Mouse (Mus musculus) heart, postnatal 0 days (tissue): ENCODE data around the gene Fhl2. TPM values are rescaled to one million over a fixed set of nuclear protein-coding genes. Genes with fewer than 3 reads are reported as not detected.
"Not testable (repeated sequence)": the region's sequence is repeated elsewhere in the genome, so short reads cannot be mapped to it uniquely, and the experiment has no call there.

Source experiments
- ATAC-seq: fragments of 200-750 bp; cut with Nextera tagmentation; 2 replicates; pipeline ENCODE4 v1.8.0; 2017; ENCODE audit warnings: low read depth, moderate number of reproducible peaks, moderate library complexity; ENCODE audit not compliant: insufficient read depth
- DNase-seq: peaks from one replicate; pipeline ENCODE4 v3.0.0-alpha.2; 2016; ENCODE audit warnings: low spot score
- H3K27ac ChIP-seq: fragments of 300-500 bp; sonication (generic); 2 replicates; pipeline ENCODE4 v1.5.1; 2014; ENCODE audit warnings: low read depth, mild to moderate bottlenecking
- H3K27me3 ChIP-seq: fragments of 300-500 bp; sonication (generic); 2 replicates; pipeline ENCODE4 v1.6.1; 2014; ENCODE audit warnings: low read length, mixed read lengths; ENCODE audit not compliant: control insufficient read depth, insufficient read depth
- H3K36me3 ChIP-seq: fragments of 300-500 bp; sonication (generic); replicated peaks from 2 replicates; pipeline ENCODE4 v1.6.1; 2014; ENCODE audit warnings: low read length, mixed read lengths; ENCODE audit not compliant: control insufficient read depth, insufficient read depth
- H3K4me1 ChIP-seq: fragments of 300-500 bp; sonication (generic); 2 replicates; pipeline ENCODE4 v1.6.1; 2014; ENCODE audit warnings: antibody characterized with exemption; ENCODE audit not compliant: control insufficient read depth, insufficient read depth
- H3K4me2 ChIP-seq: fragments of 300-500 bp; sonication (generic); 2 replicates; pipeline ENCODE4 v1.6.1; 2014; ENCODE audit warnings: low read depth, mild to moderate bottlenecking, low read length, moderate library complexity
- H3K4me3 ChIP-seq: fragments of 300-500 bp; sonication (generic); 2 replicates; pipeline ENCODE4 v1.5.1; 2014; ENCODE audit warnings: low read depth, low read length
- H3K9ac ChIP-seq: fragments of 300-500 bp; sonication (generic); replicated peaks from 2 replicates; pipeline ENCODE4 v1.6.1; 2014; ENCODE audit warnings: low read depth, low read length, mixed read lengths
- H3K9me3 ChIP-seq: fragments of 300-500 bp; sonication (generic); replicated peaks from 2 replicates; pipeline ENCODE4 v1.6.1; 2016; ENCODE audit warnings: low read length; ENCODE audit not compliant: control insufficient read depth
- CTCF ChIP-seq: IDR thresholded peaks from 2 replicates; pipeline ENCODE4 v1.5.1; 2016; ENCODE audit warnings: antibody characterized with exemption, control low read depth, low read depth
- EP300 ChIP-seq: IDR thresholded peaks from 2 replicates; pipeline ENCODE4 v1.6.1; 2016; ENCODE audit warnings: antibody characterized with exemption, low read depth
- WGBS: fragments of 180-500 bp; shearing (Covaris S2); extraction: QIAGEN DNeasy Blood & Tissue Kit; methylation state at CpG from one replicate; pipeline ENCODE4 v1.1.7; 2014; 5-methylcytosine and 5-hydroxymethylcytosine counted together
- polyA plus RNA-seq: library from polyadenylated mRNA; unstranded; fragments of >200 nt; fragmentation: Nextera tagmentation; extraction: Ambion mirVana; gene quantifications from 2 replicates; pipeline ENCODE4 v1.2.1, GENCODE M21; 2015
- total RNA-seq: library from RNA; depleted of rRNA; stranded (reverse); fragments of >200 nt; gene quantifications from 2 replicates; pipeline ENCODE4 v1.2.3, GENCODE M21; 2014; ENCODE audit warnings: low replicate concordance

Fhl2 gene
- total and polyA plus RNA-seq, 2 experiments from 2014 or later = 1,129 to 2,942 TPM

GRCm38 (mm10) chr1:43192471-43192870, 4.3 kb downstream of the Fhl2 start:
- Histone ChIP-seq H3K4me1 (peaks cover 13% of the 10 kb centered on the region; the same call in 1 of the 2 replicates), H3K27me3 (no peaks in the 10 kb centered on the region), H3K27ac (peak overlapping the region; percentile 90), H3K36me3 (peaks cover 5% of the 10 kb centered on the region; the same call in 1 of the 2 replicates), H3K4me2 (peak overlapping the region; percentile 62), H3K4me3 (peak overlapping the region; percentile 49), H3K9ac (peak overlapping the region; percentile 70), H3K9me3 (no peaks in the 10 kb centered on the region)
- DNase-seq = no peak
- ATAC-seq = no peak
- TF ChIP-seq CTCF (no peak), EP300 (no peak)
- 34% methylated on average over 10 of the region's 10 CpGs for WGBS

- peaks cover 5% of the 10 kb centered on the region; the same call in 1 of the 2 replicates for H3K36me3 ChIP-seq
- no peaks in the 10 kb centered on the region for H3K9me3 ChIP-seq
- no peaks in the 10 kb centered on the region for H3K27me3 ChIP-seq
- peaks cover 15% of the 10 kb centered on the region; the same call in 1 of the 2 replicates for H3K4me1 ChIP-seq
- H3K4me3 ChIP-seq = peak overlapping the region; percentile 49
- H3K9ac ChIP-seq = peak overlapping the region; percentile 70
- WGBS = 41% methylated on average over 8 of the region's 8 CpGs
- H3K27ac ChIP-seq = peak overlapping the region; percentile 90
- TF ChIP-seq CTCF (no peak), EP300 (peak; percentile 24; the same call in 1 of the 2 replicates)
- DNase-seq (no peak), ATAC-seq (no peak)
- H3K4me2 ChIP-seq = peak overlapping the region; percentile 62
These were observed 5.7 kb downstream of the Fhl2 start for GRCm38 (mm10) chr1:43191078-43191477.

GRCm38 (mm10) chr1:43188893-43189292, 7.9 kb downstream of the Fhl2 start:
- H3K27me3 ChIP-seq, H3K9me3 ChIP-seq, DNase-seq, ATAC-seq, H3K9ac ChIP-seq, H3K4me3 ChIP-seq: not testable (repeated sequence)
- WGBS = 68% methylated on average over 11 of the region's 16 CpGs
- peaks cover 26% of the 10 kb centered on the region for H3K4me1 ChIP-seq
- H3K27ac ChIP-seq = 0 out of 2 replicates have a peak overlapping the region, but pooled peaks have one; percentile 30
- peak overlapping the region; percentile 42 for H3K4me2 ChIP-seq
- H3K36me3 ChIP-seq = peaks cover 10% of the 10 kb centered on the region; the same call in 1 of the 2 replicates

GRCm38 (mm10) chr1:43186334-43186733, 10.4 kb downstream of the Fhl2 start:
- ATAC-seq (no peak), DNase-seq (no peak)
- Histone ChIP-seq H3K4me2 (peak overlapping the region; percentile 19; the same call in 1 of the 2 replicates), H3K27me3 (no peaks in the 10 kb centered on the region), H3K36me3 (peaks cover 10% of the 10 kb centered on the region; the same call in 1 of the 2 replicates), H3K9ac (no peak overlapping the region), H3K9me3 (no peaks in the 10 kb centered on the region), H3K4me3 (no peak overlapping the region), H3K27ac (peak overlapping the region; percentile 67), H3K4me1 (peaks cover 39% of the 10 kb centered on the region)
- TF ChIP-seq CTCF (no peak), EP300 (no peak)
- WGBS = 30% methylated on average over 7 of the region's 7 CpGs

- 44% methylated on average over 6 of the region's 6 CpGs for WGBS
- Histone ChIP-seq H3K4me2 (no peak overlapping the region), H3K4me1 (peaks cover 37% of the 10 kb centered on the region), H3K27ac (0 out of 2 replicates have a peak overlapping the region, but pooled peaks have one; percentile 1), H3K27me3 (no peaks in the 10 kb centered on the region), H3K9me3 (no peaks in the 10 kb centered on the region), H3K36me3 (peaks cover 26% of the 10 kb centered on the region), H3K9ac (no peak overlapping the region), H3K4me3 (no peak overlapping the region)
- no peak for DNase-seq
- no peak for TF ChIP-seq EP300
- no peak for TF ChIP-seq CTCF
- no peak for ATAC-seq
These were observed 15.9 kb downstream of the Fhl2 start for GRCm38 (mm10) chr1:43180912-43181311.

- ATAC-seq (no peak), DNase-seq (no peak)
- TF ChIP-seq CTCF (no peak), EP300 (no peak)
- Histone ChIP-seq H3K27ac (peak overlapping the region; percentile 38; the same call in 1 of the 2 replicates), H3K9me3 (no peaks in the 10 kb centered on the region), H3K4me2 (no peak overlapping the region), H3K27me3 (no peaks in the 10 kb centered on the region), H3K36me3 (peaks cover 27% of the 10 kb centered on the region), H3K4me1 (peaks cover 42% of the 10 kb centered on the region), H3K4me3 (no peak overlapping the region), H3K9ac (no peak overlapping the region)
- 60% methylated on average over 1 of the region's 1 CpGs for WGBS
These were observed 18.0 kb downstream of the Fhl2 start for GRCm38 (mm10) chr1:43178780-43179179.
